Mouse (Mus musculus) neural tube, embryonic 12.5 days (tissue): Measurements from ENCODE around the gene Gm20431. TPM values are rescaled to one million over a fixed set of nuclear protein-coding genes. Genes with fewer than 3 reads are reported as not detected.
A peak's percentile ranks its signal among the peaks of the same experiment; 100 is the strongest.

Experiments
- ATAC-seq: fragments of 200-750 bp; cut with Nextera tagmentation; 2 replicates; pipeline ENCODE4 v1.8.0; 2017; ENCODE audit warnings: low read depth, mild to moderate bottlenecking, moderate TSS enrichment, moderate library complexity; ENCODE audit not compliant: low FRiP score
- H3K27ac ChIP-seq: fragments of 300-500 bp; sonication (generic); 2 replicates; pipeline ENCODE4 v1.5.1; 2016
- H3K27me3 ChIP-seq: fragments of 300-500 bp; sonication (generic); replicated peaks from 2 replicates; pipeline ENCODE4 v1.6.1; 2016; ENCODE audit warnings: mild to moderate bottlenecking
- H3K36me3 ChIP-seq: fragments of 300-500 bp; sonication (generic); 2 replicates; pipeline ENCODE4 v1.6.1; 2016; ENCODE audit warnings: mild to moderate bottlenecking
- H3K4me1 ChIP-seq: fragments of 300-500 bp; sonication (generic); 2 replicates; pipeline ENCODE4 v1.6.1; 2016
- H3K4me2 ChIP-seq: fragments of 300-500 bp; sonication (generic); replicated peaks from 2 replicates; pipeline ENCODE4 v1.6.1; 2016; ENCODE audit warnings: mild to moderate bottlenecking
- H3K4me3 ChIP-seq: fragments of 300-500 bp; sonication (generic); 2 replicates; pipeline ENCODE4 v1.5.1; 2016
- H3K9ac ChIP-seq: fragments of 300-500 bp; sonication (generic); 2 replicates; pipeline ENCODE4 v1.6.1; 2016; ENCODE audit warnings: mild to moderate bottlenecking
- H3K9me3 ChIP-seq: fragments of 300-500 bp; sonication (generic); 2 replicates; pipeline ENCODE4 v1.6.1; 2016; ENCODE audit warnings: mild to moderate bottlenecking
- WGBS: fragments of 180-500 bp; shearing (Covaris S2); methylation state at CpG from one replicate; pipeline ENCODE4 v1.1.7; 2016; 5-methylcytosine and 5-hydroxymethylcytosine counted together
- polyA plus RNA-seq: library from polyadenylated mRNA; unstranded; fragments of >200 nt; fragmentation: Nextera tagmentation; extraction: Ambion mirVana; gene quantifications from 2 replicates; pipeline ENCODE4 v1.2.1, GENCODE M21; 2016

Gene Gm20431
- polyA plus RNA-seq, 1 experiment from 2014 or later: 12.8 TPM

DNA sequence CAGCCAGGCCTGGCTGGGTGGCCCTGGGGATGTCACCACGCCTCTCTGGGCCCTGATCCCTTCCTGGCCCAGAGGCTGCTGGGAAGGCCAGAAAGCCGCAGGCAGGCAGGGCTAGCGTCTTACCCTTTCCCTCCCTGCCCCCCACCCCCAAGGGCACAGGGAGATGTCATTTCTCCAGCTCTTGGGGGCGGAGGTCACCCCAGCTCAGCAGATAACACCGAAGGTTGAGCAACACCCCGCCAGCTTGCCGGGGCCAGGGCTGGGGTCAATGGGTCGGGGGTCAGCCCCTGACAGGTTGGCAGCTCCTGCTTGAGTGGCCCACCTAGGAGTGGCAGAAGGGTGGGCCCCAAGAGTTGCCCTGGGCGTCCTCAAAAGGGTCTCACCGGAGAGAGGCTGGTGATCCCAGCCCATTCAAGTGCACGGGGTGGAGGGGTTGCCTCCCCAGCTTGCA is 26.4 kb upstream of the Gm20431 start:
- Histone ChIP-seq H3K9me3 (no peaks in the 10 kb centered on the region), H3K4me2 (peak overlapping the region; percentile 93; the same call in 1 of the 2 replicates), H3K9ac (no peak overlapping the region), H3K4me1 (peaks cover 11% of the 10 kb centered on the region; the same call in 1 of the 2 replicates), H3K36me3 (no peaks in the 10 kb centered on the region), H3K27ac (no peak overlapping the region), H3K27me3 (peaks cover 67% of the 10 kb centered on the region), H3K4me3 (no peak overlapping the region)
- 0 out of 2 replicates have a peak, but pooled peaks have one; percentile 10 for ATAC-seq
- WGBS: 60% methylated on average over 11 of the region's 11 CpGs

GRCm38 (mm10) chr2:167687250-167687586 is 25.9 kb upstream of the Gm20431 start:
- Histone ChIP-seq H3K9me3 (no peaks in the 10 kb centered on the region), H3K4me3 (no peak overlapping the region), H3K4me2 (no peak overlapping the region), H3K4me1 (peaks cover 11% of the 10 kb centered on the region; the same call in 1 of the 2 replicates), H3K36me3 (no peaks in the 10 kb centered on the region), H3K27ac (no peak overlapping the region), H3K9ac (no peak overlapping the region), H3K27me3 (peaks cover 65% of the 10 kb centered on the region)
- WGBS: 80% methylated on average over 4 of the region's 4 CpGs
- no peak for ATAC-seq

GRCm38 (mm10) chr2:167686382-167687249 is 25.3 kb upstream of the Gm20431 start:
- Histone ChIP-seq H3K36me3 (no peaks in the 10 kb centered on the region), H3K4me2 (no peak overlapping the region), H3K4me3 (no peak overlapping the region), H3K9me3 (no peaks in the 10 kb centered on the region), H3K27me3 (peaks cover 59% of the 10 kb centered on the region), H3K27ac (no peak overlapping the region), H3K4me1 (peaks cover 11% of the 10 kb centered on the region; the same call in 1 of the 2 replicates), H3K9ac (no peak overlapping the region)
- no peak for ATAC-seq
- whole genome bisulfite sequencing: 79% methylated on average over 16 of the region's 16 CpGs

DNA sequence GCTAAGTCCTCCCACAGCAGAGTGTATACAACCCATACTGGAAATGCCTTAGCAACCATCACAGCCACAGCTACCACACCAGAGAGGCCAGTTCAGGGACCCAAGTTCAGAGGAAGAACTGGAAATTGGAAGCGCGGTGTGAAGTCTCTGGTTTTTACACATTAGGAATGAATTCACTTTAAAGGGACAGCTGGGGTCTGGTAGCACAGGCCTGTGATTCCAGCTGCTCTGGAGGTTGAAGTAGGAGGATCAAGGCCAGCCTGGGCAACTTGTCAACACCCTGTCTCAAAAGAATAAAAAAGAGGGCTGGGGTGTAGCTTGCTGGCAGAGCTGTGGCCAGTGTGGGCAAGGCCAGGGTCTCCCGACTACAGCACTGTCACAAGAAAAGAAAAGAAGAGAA is 24.6 kb upstream of the Gm20431 start:
- 81% methylated on average over 3 of the region's 3 CpGs for WGBS
- H3K36me3 ChIP-seq: no peaks in the 10 kb centered on the region
- H3K4me1 ChIP-seq: peaks cover 11% of the 10 kb centered on the region; the same call in 1 of the 2 replicates
- peaks cover 51% of the 10 kb centered on the region for H3K27me3 ChIP-seq
- H3K27ac ChIP-seq: no peak overlapping the region
- ATAC-seq: no peak
- H3K9me3 ChIP-seq: no peaks in the 10 kb centered on the region
- no peak overlapping the region for H3K4me2 ChIP-seq
- no peak overlapping the region for H3K4me3 ChIP-seq
- no peak overlapping the region for H3K9ac ChIP-seq

DNA sequence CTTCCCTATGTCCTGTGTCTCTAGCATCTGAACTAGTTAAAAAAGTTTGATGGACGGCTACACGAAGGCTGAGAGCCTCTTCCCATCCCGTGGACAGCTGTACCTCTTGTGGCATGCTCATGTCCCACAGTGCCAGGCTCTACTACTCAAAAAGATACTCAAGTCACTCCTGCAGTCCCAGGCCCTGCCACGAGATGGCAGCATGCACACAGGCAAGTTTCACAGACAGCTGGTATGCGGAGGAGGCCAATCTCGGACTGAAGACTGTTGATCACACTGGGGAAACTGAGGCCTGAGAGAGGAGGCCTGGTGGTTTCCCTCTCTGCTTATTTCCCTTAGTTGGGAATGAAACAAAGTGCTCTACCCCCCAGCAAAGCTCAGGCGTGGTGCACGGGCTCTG is 23.8 kb upstream of the Gm20431 start:
- no peak overlapping the region for H3K4me2 ChIP-seq

DNA sequence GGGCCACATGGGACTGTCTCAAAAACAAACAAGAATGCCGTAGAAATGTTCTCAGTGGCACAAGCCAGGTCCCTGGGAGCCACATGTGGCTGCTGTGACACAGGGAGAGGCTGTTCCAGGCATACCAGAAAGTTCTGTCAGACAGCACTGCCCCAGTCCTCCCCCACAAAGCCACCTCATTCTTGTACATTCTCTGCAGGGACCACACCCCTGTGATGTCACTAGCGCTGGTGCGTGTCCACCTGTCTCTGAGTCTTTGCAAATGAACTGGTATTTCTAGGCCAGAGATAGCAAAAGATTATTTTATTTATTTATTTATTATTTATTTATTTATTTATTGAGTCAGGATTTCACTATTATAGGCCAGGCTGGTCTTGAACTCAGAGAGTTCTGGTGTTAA is 22.4 kb upstream of the Gm20431 start:
- Histone ChIP-seq H3K27ac (no peak overlapping the region), H3K27me3 (peaks cover 32% of the 10 kb centered on the region)
- 84% methylated on average over 3 of the region's 3 CpGs for WGBS

More for the DNA sequence above, 23.8 kb upstream of the Gm20431 start:
- peaks cover 11% of the 10 kb centered on the region; the same call in 1 of the 2 replicates for H3K4me1 ChIP-seq
- H3K36me3 ChIP-seq: no peaks in the 10 kb centered on the region
- no peak overlapping the region for H3K4me3 ChIP-seq
- 7% methylated on average over 8 of the region's 8 CpGs for WGBS
- 0 out of 2 replicates have a peak, but pooled peaks have one; percentile 23 for ATAC-seq
- peaks cover 45% of the 10 kb centered on the region for H3K27me3 ChIP-seq
- no peak overlapping the region for H3K27ac ChIP-seq
- H3K9me3 ChIP-seq: no peaks in the 10 kb centered on the region
- H3K9ac ChIP-seq: no peak overlapping the region

GRCm38 (mm10) chr2:167680657-167681056 is 19.4 kb upstream of the Gm20431 start:
- Histone ChIP-seq H3K9ac (no peak overlapping the region), H3K4me2 (no peak overlapping the region), H3K4me3 (no peak overlapping the region), H3K27me3 (peaks cover 8% of the 10 kb centered on the region; the same call in 1 of the 2 replicates), H3K9me3 (no peaks in the 10 kb centered on the region), H3K4me1 (no peaks in the 10 kb centered on the region), H3K36me3 (no peaks in the 10 kb centered on the region), H3K27ac (no peak overlapping the region)
- no peak for ATAC-seq
- 49% methylated on average over 5 of the region's 5 CpGs for WGBS

More for the DNA sequence above, 22.4 kb upstream of the Gm20431 start:
- no peak for ATAC-seq
- Histone ChIP-seq H3K4me3 (no peak overlapping the region), H3K9ac (no peak overlapping the region), H3K4me1 (no peaks in the 10 kb centered on the region), H3K36me3 (no peaks in the 10 kb centered on the region), H3K4me2 (no peak overlapping the region), H3K9me3 (no peaks in the 10 kb centered on the region)

DNA sequence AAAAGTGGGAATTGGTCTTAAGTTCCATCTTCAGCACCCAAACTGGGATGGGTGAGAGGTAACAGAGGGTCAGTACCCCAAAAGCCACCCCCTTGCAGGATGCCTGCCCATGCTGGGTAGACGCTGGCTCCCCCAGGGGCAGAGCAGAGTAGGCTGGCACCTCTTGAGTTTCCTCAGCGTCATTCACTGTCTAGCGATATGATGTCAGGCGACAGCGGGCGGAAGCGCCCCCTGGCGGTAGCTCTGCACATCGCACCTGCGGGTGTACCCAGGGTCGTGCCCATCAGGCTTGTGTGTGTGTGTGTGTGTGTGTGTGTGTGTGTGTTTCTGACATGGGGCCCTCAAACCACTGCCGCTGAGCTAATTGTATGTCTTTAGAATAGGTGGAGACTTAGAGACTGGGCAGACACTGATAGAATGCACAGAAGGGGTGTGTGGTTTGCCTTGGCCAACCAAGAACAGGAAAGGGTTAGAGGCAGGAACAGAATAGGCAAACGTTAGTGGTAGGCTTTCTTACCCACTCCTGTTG is 18.7 kb upstream of the Gm20431 start:
- Histone ChIP-seq H3K36me3 (no peaks in the 10 kb centered on the region), H3K4me1 (no peaks in the 10 kb centered on the region), H3K27me3 (peaks cover 4% of the 10 kb centered on the region; the same call in 1 of the 2 replicates), H3K4me2 (no peak overlapping the region), H3K4me3 (no peak overlapping the region), H3K9ac (no peak overlapping the region), H3K27ac (no peak overlapping the region), H3K9me3 (no peaks in the 10 kb centered on the region)
- ATAC-seq: peak; percentile 79
- under 1% methylated on average over 13 of the region's 13 CpGs for WGBS

DNA sequence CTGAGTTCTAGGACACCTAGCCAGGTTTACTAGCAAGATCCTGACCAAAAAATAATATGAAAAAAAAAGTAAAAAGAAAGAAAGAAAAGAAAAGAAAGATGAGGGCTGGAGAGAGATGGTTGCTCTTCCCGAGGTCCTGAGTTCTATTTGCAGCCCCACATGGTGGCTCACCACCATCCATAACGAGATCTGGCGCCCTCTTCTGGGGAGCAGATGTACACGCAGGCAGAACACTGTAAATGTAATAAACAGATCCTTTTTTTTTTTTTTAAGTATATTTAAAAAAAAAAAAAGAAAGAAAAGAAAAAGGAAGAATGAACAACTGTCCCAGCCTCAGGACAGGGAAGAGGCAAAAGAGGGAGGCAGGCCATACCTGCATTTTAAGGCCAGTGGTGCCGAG is 17.3 kb upstream of the Gm20431 start:
- no peak for ATAC-seq
- Histone ChIP-seq H3K4me3 (no peak overlapping the region), H3K9ac (no peak overlapping the region), H3K4me2 (no peak overlapping the region), H3K4me1 (no peaks in the 10 kb centered on the region), H3K36me3 (no peaks in the 10 kb centered on the region), H3K27ac (no peak overlapping the region), H3K9me3 (no peaks in the 10 kb centered on the region), H3K27me3 (no peaks in the 10 kb centered on the region)
- 44% methylated on average over 5 of the region's 5 CpGs for WGBS

GRCm38 (mm10) chr2:167675120-167675909 is 14.0 kb upstream of the Gm20431 start:
- Histone ChIP-seq H3K27me3 (no peaks in the 10 kb centered on the region; the same call in 1 of the 2 replicates), H3K36me3 (no peaks in the 10 kb centered on the region), H3K9ac (no peak overlapping the region), H3K27ac (no peak overlapping the region), H3K4me2 (no peak overlapping the region), H3K4me3 (no peak overlapping the region), H3K4me1 (no peaks in the 10 kb centered on the region), H3K9me3 (no peaks in the 10 kb centered on the region)
- WGBS: 40% methylated on average over 14 of the region's 14 CpGs
- no peak for ATAC-seq

GRCm38 (mm10) chr2:167672212-167672685 is 11.0 kb upstream of the Gm20431 start:
- no peak overlapping the region for H3K9ac ChIP-seq
- no peaks in the 10 kb centered on the region for H3K4me1 ChIP-seq
- peak; percentile 33; the same call in 1 of the 2 replicates for ATAC-seq
- no peak overlapping the region for H3K27ac ChIP-seq
- no peaks in the 10 kb centered on the region; the same call in 1 of the 2 replicates for H3K27me3 ChIP-seq
- no peak overlapping the region for H3K4me3 ChIP-seq
- WGBS: 37% methylated on average over 13 of the region's 13 CpGs
- no peaks in the 10 kb centered on the region for H3K9me3 ChIP-seq
- peak overlapping the region; percentile 31 for H3K4me2 ChIP-seq
- no peaks in the 10 kb centered on the region for H3K36me3 ChIP-seq
